Mouse (Mus musculus) CH12.LX (cell line): ENCODE results near the gene Asb12. TPM values are rescaled to one million over a fixed set of nuclear protein-coding genes. Genes with fewer than 3 reads are reported as not detected.

Experiments
- DNase-seq: peaks from one replicate; pipeline ENCODE4 v3.0.0-alpha.2; 2013; ENCODE audit errors: extremely low read depth
- H3K27ac ChIP-seq: 2 replicates; pipeline ENCODE4 v1.5.1; 2012; ENCODE audit warnings: low read depth, mild to moderate bottlenecking, control low read depth, moderate library complexity; ENCODE audit not compliant: insufficient read depth
- H3K27me3 ChIP-seq: replicated peaks from 2 replicates; pipeline ENCODE3; 2012; ENCODE audit warnings: inconsistent platforms
- H3K36me3 ChIP-seq, 2 experiments: replicated peaks in 1 of 2; 2 replicates each; pipeline versions ENCODE3 to v1.6.1; 2012; ENCODE audit warnings: inconsistent platforms in 1 of 2, low read length in 1 of 2, mild to moderate bottlenecking in 1 of 2, mixed read lengths in 1 of 2, moderate library complexity in 1 of 2; ENCODE audit not compliant: control insufficient read depth in 1 of 2, insufficient read depth in 1 of 2
- H3K4me1 ChIP-seq, 2 experiments: 2 replicates each; pipeline ENCODE4 v1.6.1; 2012; ENCODE audit warnings: inconsistent platforms in 1 of 2, moderate library complexity in 1 of 2; ENCODE audit not compliant: insufficient read depth in 2 of 2, control insufficient read depth in 1 of 2
- H3K4me2 ChIP-seq: 2 replicates; pipeline ENCODE4 v1.6.1; 2012; ENCODE audit warnings: low read depth, mild to moderate bottlenecking, control low read depth; ENCODE audit not compliant: poor library complexity, insufficient read depth, severe bottlenecking
- H3K4me3 ChIP-seq, 3 experiments: fragments of 150-350 bp in 1 of 3; sonication (generic) in 1 of 3; replicated peaks in 1 of 3; 2 replicates each; pipeline versions ENCODE3 to v1.5.1; 2011 to 2012; ENCODE audit warnings: low read depth in 2 of 3, low read length in 2 of 3, mild to moderate bottlenecking in 2 of 3, moderate library complexity in 2 of 3, control low read depth in 1 of 3, improper control_type of control experiment in 1 of 3, inconsistent platforms in 1 of 3, mixed read lengths in 1 of 3; ENCODE audit not compliant: poor library complexity in 1 of 3
- H3K79me2 ChIP-seq: replicated peaks from 2 replicates; pipeline ENCODE4 v1.6.1; 2012; ENCODE audit warnings: mild to moderate bottlenecking, moderate library complexity; ENCODE audit not compliant: control insufficient read depth, poor library complexity, insufficient read depth, severe bottlenecking; ENCODE audit errors: extremely low read depth
- H3K9ac ChIP-seq: 2 replicates; pipeline ENCODE4 v1.6.1; 2012; ENCODE audit warnings: low read depth, mild to moderate bottlenecking, control low read depth, moderate library complexity; ENCODE audit not compliant: insufficient read depth
- H3K9me3 ChIP-seq: replicated peaks from 2 replicates; pipeline ENCODE3; 2012; ENCODE audit warnings: low read length, inconsistent platforms, mixed read lengths
- CHD1 ChIP-seq: IDR thresholded peaks from 2 replicates; pipeline ENCODE4 v1.6.1; 2012; ENCODE audit warnings: low read depth, low read length, improper control_type of control experiment, inconsistent platforms
- CHD2 ChIP-seq: IDR thresholded peaks from 2 replicates; pipeline ENCODE4 v1.6.1; 2011; ENCODE audit warnings: low read length, improper control_type of control experiment
- ETS1 ChIP-seq: conservative IDR thresholded peaks from 2 replicates; pipeline ENCODE4 v1.6.1; 2012; ENCODE audit warnings: low read depth, mild to moderate bottlenecking, inconsistent platforms, low read length, improper control_type of control experiment, moderate library complexity
- HCFC1 ChIP-seq: IDR thresholded peaks from 2 replicates; pipeline ENCODE4 v1.6.1; 2012; ENCODE audit warnings: low read depth, mild to moderate bottlenecking, inconsistent platforms, low read length, improper control_type of control experiment
- JUN ChIP-seq: IDR thresholded peaks from 2 replicates; pipeline ENCODE4 v1.6.1; 2011; ENCODE audit warnings: low read depth, mild to moderate bottlenecking, low read length, improper control_type of control experiment, moderate library complexity; ENCODE audit not compliant: insufficient read depth
- JUND ChIP-seq: conservative IDR thresholded peaks from 2 replicates; pipeline ENCODE4 v1.6.1; 2011; ENCODE audit warnings: low read depth, low read length, improper control_type of control experiment
- KAT2A ChIP-seq: IDR thresholded peaks from 2 replicates; pipeline ENCODE4 v1.6.1; 2012; ENCODE audit warnings: low read length, improper control_type of control experiment, inconsistent platforms; ENCODE audit not compliant: insufficient replicate concordance
- MAFK ChIP-seq: IDR thresholded peaks from 2 replicates; pipeline ENCODE4 v1.6.1; 2011; ENCODE audit warnings: low read length, improper control_type of control experiment; ENCODE audit not compliant: insufficient replicate concordance
- MAX ChIP-seq: IDR thresholded peaks from 2 replicates; pipeline ENCODE4 v1.6.1; 2011; ENCODE audit warnings: low read length, improper control_type of control experiment
- MYC ChIP-seq: IDR thresholded peaks from 2 replicates; pipeline ENCODE4 v1.6.1; 2011; ENCODE audit warnings: low read depth, mild to moderate bottlenecking, improper control_type of control experiment, low read length
- NELFE ChIP-seq: IDR thresholded peaks from 2 replicates; pipeline ENCODE4 v1.6.1; 2011; ENCODE audit warnings: low read depth, low read length, improper control_type of control experiment
- PAX5 ChIP-seq: IDR thresholded peaks from 2 replicates; pipeline ENCODE4 v1.6.1; 2012; ENCODE audit warnings: low read length, inconsistent platforms, mixed read lengths
- TCF12 ChIP-seq: IDR thresholded peaks from 2 replicates; pipeline ENCODE4 v1.6.1; 2014; ENCODE audit warnings: low read depth, mild to moderate bottlenecking, inconsistent platforms, low read length, improper control_type of control experiment
- UBTF ChIP-seq: IDR thresholded peaks from 2 replicates; pipeline ENCODE4 v1.6.1; 2012; ENCODE audit warnings: low read depth, mild to moderate bottlenecking, inconsistent platforms, low read length, improper control_type of control experiment, moderate library complexity
- ZC3H11A ChIP-seq: IDR thresholded peaks from 2 replicates; pipeline ENCODE4 v1.6.1; 2012; ENCODE audit warnings: low read depth, mild to moderate bottlenecking, inconsistent platforms, low read length, improper control_type of control experiment
- ZKSCAN1 ChIP-seq: IDR thresholded peaks from 2 replicates; pipeline ENCODE4 v1.6.1; 2012; ENCODE audit warnings: low read depth, inconsistent platforms, low read length, improper control_type of control experiment, borderline replicate concordance
- dilution Hi-C: fragments of 300-500 bp; cut with MboI; formaldehyde crosslinking; loops from 2 replicates; pipeline ENCODE4 v1.14.3; 2020; ENCODE audit warnings: low sequenced_read_pairs; ENCODE audit not compliant: extremely low pct_unique_long_range_greater_than_20kb, extremely low pct_ligation_motif_present
- in situ Hi-C: fragments of 300-500 bp; cut with MboI; formaldehyde crosslinking; loops from 3 replicates; pipeline ENCODE4 v1.14.3; 2019; ENCODE audit warnings: low sequenced_read_pairs, low pct_ligation_motif_present, low pct_unique_long_range_greater_than_20kb, mixed read lengths
- polyA plus RNA-seq: library from polyadenylated mRNA; unstranded; fragments of >175 nt; gene quantifications from 2 replicates; pipeline ENCODE4 v1.2.1, GENCODE M21; 2012; ENCODE audit warnings: low read depth; ENCODE audit not compliant: insufficient read length
- total RNA-seq, 2 experiments: library from RNA; depleted of rRNA; stranded (reverse); fragments of 300-350 nt in 1 of 2; fragments of >200 nt in 1 of 2; gene quantifications; 2 replicates each; pipeline ENCODE4 v1.2.3; 2012 to 2014

The Asb12 gene
- total and polyA plus RNA-seq, 3 experiments: not detected

GRCm38 (mm10) chrX:95457166-95457565 lies 100.6 kb downstream of the Asb12 start:
- DNase-seq: no peak
- TF ChIP-seq CHD2 (no peak), MAX (no peak), HCFC1 (no peak), JUND (no peak), PAX5 (no peak), JUN (no peak), MAFK (no peak), CHD1 (no peak), TCF12 (no peak)
- no peaks in the 10 kb centered on the region for H3K36me3 ChIP-seq
- no peak overlapping the region for H3K4me2 ChIP-seq
- in situ Hi-C loops (no loop called here), dilution Hi-C loops (no loop called here)
- H3K27me3 ChIP-seq: no peaks in the 10 kb centered on the region
- no peak overlapping the region for H3K27ac ChIP-seq
- H3K9ac ChIP-seq: no peak overlapping the region
- no peak overlapping the region for H3K4me3 ChIP-seq
- no peaks in the 10 kb centered on the region for H3K9me3 ChIP-seq
- no peaks in the 10 kb centered on the region for H3K79me2 ChIP-seq
- H3K4me1 ChIP-seq: no peaks in the 10 kb centered on the region

DNA sequence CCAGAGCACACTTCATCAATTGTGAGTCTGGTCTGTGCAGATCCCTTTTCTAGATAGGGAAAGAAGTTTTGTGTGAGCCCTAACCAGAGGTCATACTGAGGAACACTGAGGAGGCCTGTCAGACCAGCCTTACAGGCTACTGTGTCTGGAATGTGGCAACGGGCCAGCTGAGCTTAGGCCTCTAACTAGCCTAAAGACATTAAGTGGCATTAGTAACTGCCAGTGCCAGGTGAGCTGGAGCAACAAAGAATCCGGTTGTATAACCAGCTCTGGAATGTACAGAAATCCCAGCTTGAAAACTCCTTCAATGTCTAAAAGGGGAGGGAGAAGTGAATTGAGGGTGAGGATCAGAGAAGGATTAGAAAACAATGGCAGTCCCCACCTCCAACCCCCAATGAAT lies 111.9 kb downstream of the Asb12 start:
- DNase-seq: no peak
- Histone ChIP-seq H3K27me3 (no peaks in the 10 kb centered on the region), H3K79me2 (no peaks in the 10 kb centered on the region), H3K36me3 (no peaks in the 10 kb centered on the region), H3K4me3 (no peak overlapping the region), H3K9ac (no peak overlapping the region), H3K4me2 (no peak overlapping the region), H3K9me3 (no peaks in the 10 kb centered on the region), H3K4me1 (peaks cover 4% of the 10 kb centered on the region in 2 experiments), H3K27ac (no peak overlapping the region)
- in situ Hi-C loops (no loop called here), dilution Hi-C loops (no loop called here)
- TF ChIP-seq MYC (no peak), JUND (no peak), ZC3H11A (no peak), UBTF (no peak), NELFE (no peak), KAT2A (no peak), ZKSCAN1 (no peak), CHD1 (no peak), ETS1 (no peak), CHD2 (no peak)
- TF ChIP-seq, all 38 proteins: peak for 0
